Mouse (Mus musculus): Measurements from ENCODE around the gene Rfx4.

The Rfx4 gene

GRCm38 (mm10) chr10:84915476-84915875 is 159.6 kb downstream of the Rfx4 start:
- no peak for DNase-seq

GRCm38 (mm10) chr10:84916810-84917730 is 161.2 kb downstream of the Rfx4 start, which contains the start of gene Ric8b:
Gene Ric8b, plus strand, starts transcription at chr10:84917616.
- peak; percentile 96 for DNase-seq

- DNase-seq = no peak
Measured at GRCm38 (mm10) chr10:84917731-84918095, 161.9 kb downstream of the Rfx4 start.

GRCm38 (mm10) chr10:84926336-84926735 is 170.5 kb downstream of the Rfx4 start:
- DNase-seq = no peak

GRCm38 (mm10) chr10:84926885-84927284 is 171.0 kb downstream of the Rfx4 start:
- DNase-seq = no peak

- no peak for DNase-seq
Measured at GRCm38 (mm10) chr10:84928465-84928864, 172.6 kb downstream of the Rfx4 start.

GRCm38 (mm10) chr10:84935553-84936209 is 179.8 kb downstream of the Rfx4 start:
- no peak for DNase-seq

GRCm38 (mm10) chr10:84936832-84937515 is 181.1 kb downstream of the Rfx4 start:
- no peak for DNase-seq

GRCm38 (mm10) chr10:84938094-84938820 is 182.4 kb downstream of the Rfx4 start:
- no peak for DNase-seq

- DNase-seq = no peak
Measured at GRCm38 (mm10) chr10:84938886-84939285, 183.0 kb downstream of the Rfx4 start.

- DNase-seq = no peak
Measured at GRCm38 (mm10) chr10:84940356-84940755, 184.5 kb downstream of the Rfx4 start.

GRCm38 (mm10) chr10:84945692-84946091 is 189.8 kb downstream of the Rfx4 start:
- DNase-seq = no peak

GRCm38 (mm10) chr10:84948970-84949683 is 193.3 kb downstream of the Rfx4 start:
- DNase-seq = no peak

GRCm38 (mm10) chr10:84949684-84950010 is 193.8 kb downstream of the Rfx4 start:
- no peak for DNase-seq

GRCm38 (mm10) chr10:84950384-84950783 is 194.5 kb downstream of the Rfx4 start:
- DNase-seq = no peak

- no peak for DNase-seq
Measured at GRCm38 (mm10) chr10:84954236-84954635, 198.4 kb downstream of the Rfx4 start.
